Mouse (Mus musculus) erythroblast, embryonic 14.5 days (primary cell): ENCODE measurements at regions not wholly inside any gene's neighbourhood (a gene's known extent, or its start where the extent isn't known, plus 50 kb on each side); places are given as distances from the start of the nearest gene placed in this dataset.

ENCODE experiments used
- GATA1 ChIP-seq: IDR thresholded peaks from 2 replicates; pipeline ENCODE4 v1.6.1; 2012; ENCODE audit warnings: low read length, inconsistent platforms, mixed read lengths
- TAL1 ChIP-seq: IDR thresholded peaks from 3 replicates; pipeline ENCODE4 v1.6.1; 2012; ENCODE audit warnings: low read length, inconsistent platforms, mixed read lengths

DNA sequence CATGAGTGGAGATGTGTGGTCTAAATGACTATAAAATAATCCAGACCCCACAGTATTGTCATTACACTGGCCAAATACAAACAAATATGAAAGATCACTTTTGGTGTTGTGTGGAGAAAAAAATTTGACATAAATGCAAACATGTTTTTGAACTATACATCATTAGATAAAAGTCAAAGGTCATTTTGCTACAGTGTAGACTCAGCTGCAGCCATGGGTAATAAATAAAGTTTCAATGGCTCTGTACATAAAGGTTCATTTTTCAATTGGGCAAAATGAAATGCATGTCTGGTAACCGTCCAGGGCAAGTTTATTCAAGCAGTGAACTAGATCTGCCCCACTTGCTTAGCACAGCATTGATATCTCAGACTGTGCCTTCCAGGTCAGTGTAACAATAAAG lies 144.8 kb downstream of the Kctd12 start:
- TF ChIP-seq GATA1 (no peak), TAL1 (no peak)
